Mouse (Mus musculus): ENCODE measurements around the gene Gas6. TPM values are rescaled to one million over a fixed set of nuclear protein-coding genes. Genes with fewer than 3 reads are reported as not detected.

The Gas6 gene
- polyA plus RNA-seq, 1 experiment from 2014 or later = 8.9 TPM

GRCm38 (mm10) chr8:13468737-13469136 is 25.6 kb downstream of the Gas6 start:
- 81% methylated on average over 9 of the region's 9 CpGs for whole genome bisulfite sequencing
- Histone ChIP-seq H3K27me3 (ENCODE audit: low read depth, poor library complexity, severe bottlenecking) (no peaks in the 10 kb centered on the region), H3K36me3 (no peaks in the 10 kb centered on the region), H3K4me1 (no peaks in the 10 kb centered on the region), H3K4me3 (no peak overlapping the region), H3K27ac (replicated peaks) (no peak overlapping the region), H3K9me3 (replicated peaks) (no peaks in the 10 kb centered on the region)
- DNase-seq (ENCODE audit: low spot score) = no peak

- no peak for DNase-seq (ENCODE audit: low spot score)
- Histone ChIP-seq H3K9me3 (replicated peaks) (no peaks in the 10 kb centered on the region), H3K27me3 (ENCODE audit: low read depth, poor library complexity, severe bottlenecking) (no peaks in the 10 kb centered on the region), H3K4me1 (no peaks in the 10 kb centered on the region), H3K36me3 (no peaks in the 10 kb centered on the region), H3K27ac (replicated peaks) (no peak overlapping the region), H3K4me3 (no peak overlapping the region)
- 70% methylated on average over 5 of the region's 5 CpGs for WGBS
These were observed 27.3 kb downstream of the Gas6 start for GRCm38 (mm10) chr8:13466989-13467388.

GRCm38 (mm10) chr8:13465324-13465723 is 29.0 kb downstream of the Gas6 start:
- Histone ChIP-seq H3K27ac (replicated peaks) (no peak overlapping the region), H3K4me3 (no peak overlapping the region), H3K4me1 (no peaks in the 10 kb centered on the region), H3K36me3 (no peaks in the 10 kb centered on the region), H3K27me3 (ENCODE audit: low read depth, poor library complexity, severe bottlenecking) (no peaks in the 10 kb centered on the region), H3K9me3 (replicated peaks) (no peaks in the 10 kb centered on the region)
- DNase-seq (ENCODE audit: low spot score) = no peak
- 75% methylated on average over 7 of the region's 7 CpGs for WGBS

- Histone ChIP-seq H3K4me3 (no peak overlapping the region), H3K27ac (replicated peaks) (no peak overlapping the region), H3K4me1 (no peaks in the 10 kb centered on the region), H3K36me3 (no peaks in the 10 kb centered on the region), H3K9me3 (replicated peaks) (no peaks in the 10 kb centered on the region), H3K27me3 (ENCODE audit: low read depth, poor library complexity, severe bottlenecking) (no peaks in the 10 kb centered on the region)
- no peak for DNase-seq (ENCODE audit: low spot score)
- WGBS = 88% methylated on average over 10 of the region's 10 CpGs
These were observed 31.9 kb downstream of the Gas6 start for GRCm38 (mm10) chr8:13462392-13462791.

- DNase-seq (ENCODE audit: low spot score) = peak; percentile 72
- Histone ChIP-seq H3K4me1 (no peaks in the 10 kb centered on the region), H3K36me3 (no peaks in the 10 kb centered on the region), H3K27me3 (ENCODE audit: low read depth, poor library complexity, severe bottlenecking) (no peaks in the 10 kb centered on the region), H3K9me3 (replicated peaks) (no peaks in the 10 kb centered on the region), H3K4me3 (no peak overlapping the region), H3K27ac (replicated peaks) (no peak overlapping the region)
- 42% methylated on average over 4 of the region's 4 CpGs for WGBS
These were observed 32.4 kb downstream of the Gas6 start for GRCm38 (mm10) chr8:13461843-13462242.

- no peak overlapping the region for H3K27ac ChIP-seq (replicated peaks)
- H3K9me3 ChIP-seq (replicated peaks) = no peaks in the 10 kb centered on the region
- H3K27me3 ChIP-seq (ENCODE audit: low read depth, poor library complexity, severe bottlenecking) = no peaks in the 10 kb centered on the region
- 82% methylated on average over 17 of the region's 17 CpGs for WGBS
- no peak overlapping the region for H3K4me3 ChIP-seq
- H3K36me3 ChIP-seq = no peaks in the 10 kb centered on the region
- no peaks in the 10 kb centered on the region for H3K4me1 ChIP-seq
- no peak for DNase-seq (ENCODE audit: low spot score)
These were observed 33.1 kb downstream of the Gas6 start for GRCm38 (mm10) chr8:13461085-13461765.

GRCm38 (mm10) chr8:13459431-13459830 is 34.9 kb downstream of the Gas6 start:
- no peak overlapping the region for H3K27ac ChIP-seq (replicated peaks)
- no peak overlapping the region for H3K4me3 ChIP-seq
- no peak for DNase-seq (ENCODE audit: low spot score)
- H3K4me1 ChIP-seq = peaks cover 1% of the 10 kb centered on the region; the same call in 1 of the 2 replicates
- no peaks in the 10 kb centered on the region for H3K27me3 ChIP-seq (ENCODE audit: low read depth, poor library complexity, severe bottlenecking)
- no peaks in the 10 kb centered on the region for H3K36me3 ChIP-seq
- H3K9me3 ChIP-seq (replicated peaks) = no peaks in the 10 kb centered on the region
- 93% methylated on average over 4 of the region's 4 CpGs for WGBS

GRCm38 (mm10) chr8:13455295-13455694 is 39.0 kb downstream of the Gas6 start:
- peak; percentile 25 for DNase-seq (ENCODE audit: low spot score)
- no peak overlapping the region for H3K27ac ChIP-seq (replicated peaks)
- no peak overlapping the region for H3K4me3 ChIP-seq
- H3K9me3 ChIP-seq (replicated peaks) = no peaks in the 10 kb centered on the region
- H3K36me3 ChIP-seq = no peaks in the 10 kb centered on the region
- H3K4me1 ChIP-seq = peaks cover 4% of the 10 kb centered on the region; the same call in 1 of the 2 replicates
- no peaks in the 10 kb centered on the region for H3K27me3 ChIP-seq (ENCODE audit: low read depth, poor library complexity, severe bottlenecking)
- WGBS = 53% methylated on average over 2 of the region's 2 CpGs

GRCm38 (mm10) chr8:13454341-13455113 is 39.8 kb downstream of the Gas6 start:
- no peak overlapping the region for H3K4me3 ChIP-seq
- no peaks in the 10 kb centered on the region for H3K27me3 ChIP-seq (ENCODE audit: low read depth, poor library complexity, severe bottlenecking)
- no peak for DNase-seq (ENCODE audit: low spot score)
- no peak overlapping the region for H3K27ac ChIP-seq (replicated peaks)
- no peaks in the 10 kb centered on the region for H3K9me3 ChIP-seq (replicated peaks)
- peaks cover 4% of the 10 kb centered on the region; the same call in 1 of the 2 replicates for H3K4me1 ChIP-seq
- H3K36me3 ChIP-seq = no peaks in the 10 kb centered on the region
- 79% methylated on average over 8 of the region's 8 CpGs for WGBS

GRCm38 (mm10) chr8:13451747-13452277 is 42.5 kb downstream of the Gas6 start:
- H3K27me3 ChIP-seq (ENCODE audit: low read depth, poor library complexity, severe bottlenecking) = no peaks in the 10 kb centered on the region
- DNase-seq (ENCODE audit: low spot score) = no peak
- 83% methylated on average over 6 of the region's 6 CpGs for WGBS
- H3K36me3 ChIP-seq = no peaks in the 10 kb centered on the region
- H3K9me3 ChIP-seq (replicated peaks) = no peaks in the 10 kb centered on the region
- H3K27ac ChIP-seq (replicated peaks) = no peak overlapping the region
- no peak overlapping the region for H3K4me3 ChIP-seq
- peaks cover 4% of the 10 kb centered on the region; the same call in 1 of the 2 replicates for H3K4me1 ChIP-seq

- H3K4me3 ChIP-seq = no peak overlapping the region
- DNase-seq (ENCODE audit: low spot score) = peak; percentile 28
- no peaks in the 10 kb centered on the region for H3K4me1 ChIP-seq
- 58% methylated on average over 4 of the region's 4 CpGs for WGBS
- no peak overlapping the region for H3K27ac ChIP-seq (replicated peaks)
- no peaks in the 10 kb centered on the region for H3K27me3 ChIP-seq (ENCODE audit: low read depth, poor library complexity, severe bottlenecking)
- H3K9me3 ChIP-seq (replicated peaks) = no peaks in the 10 kb centered on the region
- no peaks in the 10 kb centered on the region for H3K36me3 ChIP-seq
These were observed 46.1 kb downstream of the Gas6 start for GRCm38 (mm10) chr8:13448145-13448544.

- Histone ChIP-seq H3K4me3 (no peak overlapping the region), H3K27ac (replicated peaks) (no peak overlapping the region), H3K4me1 (no peaks in the 10 kb centered on the region), H3K36me3 (no peaks in the 10 kb centered on the region), H3K27me3 (ENCODE audit: low read depth, poor library complexity, severe bottlenecking) (no peaks in the 10 kb centered on the region), H3K9me3 (replicated peaks) (no peaks in the 10 kb centered on the region)
- 92% methylated on average over 6 of the region's 6 CpGs for WGBS
- DNase-seq (ENCODE audit: low spot score) = no peak
These were observed 47.8 kb downstream of the Gas6 start for GRCm38 (mm10) chr8:13446456-13446855.

- no peak for DNase-seq (ENCODE audit: low spot score)
- Histone ChIP-seq H3K9me3 (replicated peaks) (no peaks in the 10 kb centered on the region), H3K4me3 (no peak overlapping the region), H3K36me3 (no peaks in the 10 kb centered on the region), H3K27ac (replicated peaks) (no peak overlapping the region), H3K27me3 (ENCODE audit: low read depth, poor library complexity, severe bottlenecking) (peaks cover under 1% of the 10 kb centered on the region; the same call in 1 of the 2 replicates), H3K4me1 (no peaks in the 10 kb centered on the region)
- WGBS = 96% methylated on average over 2 of the region's 2 CpGs
These were observed 52.1 kb downstream of the Gas6 start for GRCm38 (mm10) chr8:13442152-13442551.
